ENCODE assay signal across 8 mouse cellular contexts in genomic region chr4:114999773-115000428, GRCm38 (mm10). TPM values are rescaled to one million over a fixed set of nuclear protein-coding genes. Genes with fewer than 3 reads are reported as not detected.
DNase-seq lines count a peak whose midpoint lies in the region; ATAC-seq and TF ChIP-seq lines count a peak whose summit lies in the region.

TSS of gene Stil (plus strand) at chr4:115000159.

- peak; percentile 97 for ATAC-seq in activated CD4-positive, CD25-positive, alpha-beta regulatory T cell, adult 4 months

- no peaks in the 10 kb centered on the region for H3K9me3 ChIP-seq in megakaryocyte, embryonic 14.5 days

- TF ChIP-seq CTCF in cortical plate, adult 2 months (IDR thresholded peaks at IDR 0.05; ENCODE audit: extremely low read depth, insufficient read depth, low read length): no peak

- peak within 1 kb of the TSS; percentile 79 for H3K27ac ChIP-seq in cortical plate, adult 2 months (ENCODE audit: insufficient read depth, low read length)

- peak; percentile 87 to 94 for DNase-seq in gastrocnemius, adult 8-10 months (ENCODE audit: low spot score in 2 of 2)
- DNase-seq in hindlimb bud, embryonic 11.5 days (ENCODE audit: extremely low spot score, low read depth, low spot score): peak; percentile 95
- DNase-seq in left cerebral cortex, adult 8-10 months (ENCODE audit: low spot score in 2 of 2): peak; percentile 89 to 96
- DNase-seq in right cerebral cortex, postnatal 10 days (ENCODE audit: low spot score in 2 of 2): peak; percentile 98 to 99
- DNase-seq in urinary bladder, postnatal 25 days (ENCODE audit: low spot score): peak; percentile 93

- H3K4me1 ChIP-seq in cortical plate, adult 2 months (ENCODE audit: control insufficient read depth, insufficient read depth, low read length): no peaks in the 10 kb centered on the region
- H3K4me1 ChIP-seq in megakaryocyte, embryonic 14.5 days: peaks cover 49% of the 10 kb centered on the region

- peaks cover 21% of the 10 kb centered on the region for H3K36me3 ChIP-seq in megakaryocyte, embryonic 14.5 days (replicated peaks; ENCODE audit: low read length)

- peak; percentile 73 for TF ChIP-seq POLR2A in cortical plate, adult 2 months (IDR thresholded peaks at IDR 0.05; ENCODE audit: extremely low read depth, insufficient read depth, low read length)

- H3K4me3 ChIP-seq in cortical plate, adult 2 months (ENCODE audit: insufficient read depth, low read length): peak within 1 kb of the TSS; percentile 47
- H3K4me3 ChIP-seq in megakaryocyte, embryonic 14.5 days (replicated peaks): peak within 1 kb of the TSS; percentile 95

- no peaks in the 10 kb centered on the region for H3K27me3 ChIP-seq in megakaryocyte, embryonic 14.5 days (replicated peaks)

RNA-seq across cellular contexts. Expression of gene Stil, which starts in this region (rescaled TPM):
- polyA plus RNA-seq in activated CD4-positive, CD25-positive, alpha-beta regulatory T cell, adult 4 months (2017; shearing (Covaris generic)): 1 to 10 TPM; 6.0 to 6.7 TPM
- polyA plus RNA-seq in cortical plate, adult 2 months (2012; rRNA removed): 0.36 and 0.58 TPM in 2 replicates
- under 1 TPM in 2 of 4 experiments, not detected in 2; 0.10 to 0.18 TPM for total RNA-seq in gastrocnemius, adult 8-10 months (2022)
- total RNA-seq in left cerebral cortex, adult 8-10 months (2022): 1 to 10 TPM in 2 of 4 experiments, under 1 TPM in 2; 0.43 to 1.5 (median 0.85) TPM
- polyA plus RNA-seq in megakaryocyte, embryonic 14.5 days (2012; ENCODE audit: insufficient read depth, low replicate concordance): 0.72 TPM in 1 of 2 replicates, not detected in the other

Comparison
In these comparisons a context has a peak if more than half of its experiments do, and no peak if none do; other contexts are left out.
1. Peak in every context shown above with its lines: DNase-seq, ATAC-seq, H3K4me3 ChIP-seq and H3K27ac ChIP-seq.
2. Peak in DNase-seq in gastrocnemius, adult 8-10 months; RNA of the gene not detected or under 1 TPM.